Mouse (Mus musculus) right cerebral cortex, postnatal 36 days (tissue): Measurements from ENCODE around the gene Snx29.
"Not testable (repeated sequence)": the region's sequence is repeated elsewhere in the genome, so short reads cannot be mapped to it uniquely, and the experiment has no call there.

Experiments
- DNase-seq, 2 experiments: peaks; one replicate each; pipeline ENCODE4 v3.0.0; 2022; ENCODE audit warnings: low spot score in 2 of 2, mixed read lengths in 1 of 2

Gene Snx29

DNA sequence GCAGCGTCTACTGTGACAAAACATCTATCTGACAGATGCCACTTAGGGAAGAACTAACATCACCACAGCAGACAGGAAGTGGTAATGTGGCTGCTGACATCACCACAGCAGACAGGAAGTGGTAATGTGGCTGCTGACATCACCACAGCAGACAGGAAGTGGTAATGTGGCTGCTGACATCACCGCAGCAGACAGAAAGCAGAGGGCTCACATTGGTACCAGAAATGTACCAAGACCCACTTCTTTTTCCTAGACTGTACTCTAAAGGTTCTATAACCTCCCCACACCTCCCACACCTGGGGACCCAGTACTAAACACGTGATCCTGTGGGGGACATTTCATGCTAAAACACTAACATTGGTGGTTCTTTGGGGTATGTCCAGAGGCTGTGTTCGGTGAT lies 126.0 kb downstream of the Snx29 start:
- DNase-seq, result not testable (repeated sequence)

DNA sequence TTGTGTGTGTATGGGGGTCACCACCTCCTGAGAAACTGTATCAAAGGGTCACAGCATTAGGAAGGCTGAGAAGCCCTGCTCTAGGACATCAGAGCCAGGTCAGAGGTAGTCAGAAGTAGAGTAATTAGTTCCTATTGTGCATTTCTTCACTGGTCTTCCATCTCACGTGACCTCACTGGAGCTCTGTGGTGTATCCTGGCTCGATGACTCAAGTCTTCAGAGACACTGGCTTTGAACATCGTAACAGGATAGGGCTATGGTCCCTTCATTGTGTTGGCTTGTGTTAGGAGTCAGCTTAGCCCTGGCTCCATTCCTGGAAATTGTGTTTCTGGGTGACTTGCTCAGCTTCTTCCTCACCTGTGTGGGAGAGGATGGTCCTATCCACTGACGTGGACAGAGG lies 126.6 kb downstream of the Snx29 start:
- no peak for DNase-seq

GRCm38 (mm10) chr16:11450626-11451025 lies 127.9 kb downstream of the Snx29 start:
- DNase-seq, result no peak

DNA sequence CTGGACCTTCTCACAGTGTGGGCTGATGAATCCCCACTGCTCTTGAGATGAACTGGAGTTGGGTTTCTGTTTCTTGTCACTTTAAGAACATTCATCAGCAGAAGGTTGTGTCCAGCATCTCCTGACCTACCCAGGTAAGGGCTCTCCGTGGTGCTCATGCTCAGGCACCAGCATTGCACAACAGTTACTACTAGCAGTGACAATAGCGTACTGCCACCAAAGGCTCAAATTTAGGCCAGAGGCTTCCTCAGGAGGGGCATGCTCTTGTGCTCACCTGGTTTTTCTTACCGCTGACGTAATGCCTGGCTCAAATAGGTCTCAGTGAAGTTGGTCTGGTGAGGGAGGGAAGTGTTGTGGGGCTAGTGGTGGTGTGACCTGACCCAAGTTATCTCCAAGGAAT lies 132.2 kb downstream of the Snx29 start:
- no peak for DNase-seq

- DNase-seq, result no peak
Observed at GRCm38 (mm10) chr16:11455545-11456140, 132.9 kb downstream of the Snx29 start.

GRCm38 (mm10) chr16:11456141-11456645 lies 133.5 kb downstream of the Snx29 start:
- peak in 1 of 2 experiments; percentile 36 for DNase-seq

DNA sequence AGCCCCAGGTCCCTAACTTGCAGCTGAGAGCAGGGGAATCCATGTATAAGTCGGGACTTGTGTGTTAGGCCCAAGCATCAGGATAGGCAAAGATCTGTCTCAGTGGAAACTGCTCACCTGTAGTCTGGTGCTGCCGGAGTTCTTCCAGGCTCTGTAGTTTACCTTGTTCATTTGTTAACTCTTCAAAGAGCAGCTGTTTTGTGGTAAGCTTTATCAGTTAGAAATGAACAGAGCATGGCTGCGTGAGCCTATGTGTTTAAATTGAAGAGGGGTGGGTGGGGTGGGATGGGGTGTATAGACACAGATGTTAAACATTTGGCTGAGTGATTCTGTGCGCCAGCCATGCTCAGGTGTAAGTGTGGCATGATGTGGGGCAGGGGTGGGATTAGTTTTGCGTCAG lies 134.4 kb downstream of the Snx29 start:
- no peak for DNase-seq

DNA sequence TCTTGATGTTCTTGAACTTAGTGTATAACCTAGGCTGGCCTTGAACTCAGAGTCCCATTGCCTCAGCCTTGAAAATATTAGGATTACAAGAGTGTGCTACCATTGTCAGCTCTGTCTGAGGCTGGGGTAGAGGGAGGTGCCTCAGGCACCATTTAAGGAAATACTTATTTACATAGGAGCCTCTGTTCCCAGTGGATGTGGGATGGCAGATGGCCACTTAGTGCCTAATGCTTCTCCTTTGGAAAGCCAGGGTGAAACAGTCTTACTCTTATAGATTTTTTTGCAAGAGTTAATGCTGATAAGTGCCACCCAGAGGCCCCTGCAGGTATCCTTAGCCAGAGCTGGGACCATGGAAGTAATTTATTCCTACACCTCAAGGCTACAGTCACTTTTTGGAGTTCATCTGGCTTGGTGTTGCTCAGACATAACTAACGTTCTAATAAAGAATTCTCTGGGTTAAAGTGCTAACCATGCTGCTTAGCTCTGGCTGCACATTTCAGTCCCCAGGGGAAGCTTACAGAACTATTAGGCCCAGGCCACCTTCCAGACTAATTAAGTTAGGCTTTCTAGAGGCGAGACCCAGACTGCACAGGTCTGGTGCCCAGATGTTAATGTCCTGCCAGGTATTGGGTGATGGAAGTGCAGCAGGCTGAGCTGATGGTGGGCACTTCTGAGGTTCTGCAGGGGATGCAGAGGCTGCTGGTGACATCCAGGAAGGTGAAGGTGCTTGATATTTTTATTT lies 135.1 kb downstream of the Snx29 start:
- DNase-seq, result no peak

- no peak for DNase-seq
Observed at GRCm38 (mm10) chr16:11460210-11460609, 137.5 kb downstream of the Snx29 start.

DNA sequence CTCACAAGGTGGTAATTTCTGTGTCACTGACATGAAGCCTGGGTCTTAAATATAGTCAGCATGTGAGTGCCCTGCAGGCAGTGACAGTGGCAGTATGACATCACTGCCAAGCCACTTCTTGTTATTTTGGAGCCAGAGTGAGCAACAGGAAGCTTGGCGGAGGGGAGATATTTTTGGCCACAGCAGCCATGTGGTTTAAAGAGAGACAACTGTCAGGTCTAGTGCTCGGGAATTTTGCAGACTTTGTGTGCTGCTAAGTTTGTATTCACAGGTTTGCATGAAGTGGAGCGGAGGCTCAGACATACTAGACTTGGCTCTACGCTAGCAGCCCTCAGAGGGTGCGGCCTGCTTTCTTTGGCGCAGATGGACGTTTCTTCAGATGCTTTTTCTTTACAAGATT lies 138.9 kb downstream of the Snx29 start:
- peak; percentile 68 to 89 for DNase-seq

DNA sequence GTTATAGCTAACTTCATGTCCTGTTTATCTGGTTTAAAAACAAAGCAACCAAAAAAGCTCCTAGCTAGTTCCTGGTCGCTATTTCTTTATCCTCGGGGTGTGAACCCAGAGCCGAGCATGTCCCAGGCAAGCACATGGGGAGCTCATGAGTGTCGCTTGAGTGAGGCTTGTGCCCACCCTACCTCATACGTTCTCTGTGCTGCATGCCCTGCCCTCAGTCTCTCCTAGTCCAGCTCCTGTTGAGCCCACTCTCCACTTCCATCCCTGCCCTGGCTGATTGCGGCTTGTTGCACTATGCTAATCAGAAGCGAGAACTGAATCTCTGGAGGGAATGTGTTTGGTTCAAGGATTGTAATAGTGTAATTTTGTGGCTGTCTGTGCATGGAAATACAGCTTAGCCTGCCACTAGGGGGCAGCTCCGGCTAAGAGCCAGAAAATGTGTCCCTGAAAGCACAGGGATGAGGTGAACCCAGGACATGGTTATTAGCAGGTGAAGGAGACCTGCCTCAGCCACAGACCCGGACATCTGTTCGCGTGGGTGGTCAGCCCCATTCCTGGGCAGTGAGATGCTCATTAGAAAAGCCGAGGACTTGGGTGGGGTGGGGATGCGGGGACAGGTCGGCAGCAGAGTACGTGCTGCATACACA lies 145.9 kb downstream of the Snx29 start:
- peak; percentile 50 to 68 for DNase-seq

DNA sequence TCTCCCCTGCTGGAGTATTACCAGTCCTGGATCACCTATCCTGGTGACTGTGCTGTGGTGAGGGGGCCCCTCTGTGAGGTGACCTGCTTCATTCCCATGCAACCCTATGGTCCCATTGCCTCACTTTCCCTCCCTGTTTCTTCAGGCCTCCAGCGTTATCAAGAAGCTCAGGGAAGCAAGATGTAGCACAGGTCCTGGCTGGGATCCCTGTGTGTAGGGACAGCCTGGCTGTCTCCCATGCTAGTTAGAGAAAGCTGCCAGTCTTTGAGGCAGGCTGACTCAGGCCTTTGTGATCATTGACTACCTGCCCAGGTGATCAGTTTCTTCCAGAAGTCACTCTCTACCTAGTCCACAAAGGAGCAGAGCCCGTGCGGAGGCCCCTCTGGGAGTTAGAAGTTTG lies 146.8 kb downstream of the Snx29 start:
- DNase-seq, result no peak

DNA sequence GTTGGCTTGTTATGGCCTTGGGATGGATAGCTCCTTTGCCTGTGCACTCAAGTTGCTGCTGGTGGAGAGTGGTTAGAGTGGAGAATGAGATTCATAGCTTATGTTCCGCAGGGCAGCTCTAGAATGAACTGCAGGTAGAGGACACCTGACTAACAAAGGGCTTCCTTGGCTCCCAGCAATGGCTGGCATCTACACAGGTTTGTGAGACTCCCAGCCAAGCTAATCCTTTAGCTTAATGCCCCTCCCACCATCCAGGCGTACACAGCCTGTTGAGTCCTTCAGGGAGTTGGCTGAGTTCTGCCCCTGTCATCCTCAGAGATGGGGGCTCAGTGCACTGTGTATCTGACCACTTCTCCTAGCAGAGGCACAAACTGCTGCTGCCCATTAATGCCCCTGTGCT lies 148.5 kb downstream of the Snx29 start:
- no peak for DNase-seq

DNA sequence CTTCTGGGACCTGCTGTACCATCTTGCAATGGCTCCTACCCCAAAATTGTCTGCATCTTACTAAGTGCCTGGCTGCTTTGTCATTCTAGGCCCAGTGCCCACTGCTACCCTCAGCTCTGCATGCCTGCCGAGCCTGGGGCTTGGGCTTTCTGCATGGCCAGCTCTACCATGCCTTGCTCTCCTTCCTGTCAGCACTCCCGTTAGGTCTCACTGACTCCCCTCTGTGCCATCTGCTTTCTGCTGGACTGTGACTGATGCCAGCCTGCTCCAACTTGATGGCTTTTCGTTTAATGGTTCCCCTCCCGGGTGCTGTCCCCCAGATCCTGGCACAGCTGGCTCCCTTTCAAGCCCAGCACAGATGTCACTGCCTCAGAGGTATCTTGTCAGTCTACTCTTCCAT lies 150.1 kb downstream of the Snx29 start:
- DNase-seq, result no peak

- DNase-seq, result no peak
Observed at GRCm38 (mm10) chr16:11473474-11473873, 150.8 kb downstream of the Snx29 start.

- no peak for DNase-seq
Observed at GRCm38 (mm10) chr16:11473893-11474505, 151.3 kb downstream of the Snx29 start.

GRCm38 (mm10) chr16:11475137-11475943 lies 152.6 kb downstream of the Snx29 start:
- DNase-seq, result no peak

DNA sequence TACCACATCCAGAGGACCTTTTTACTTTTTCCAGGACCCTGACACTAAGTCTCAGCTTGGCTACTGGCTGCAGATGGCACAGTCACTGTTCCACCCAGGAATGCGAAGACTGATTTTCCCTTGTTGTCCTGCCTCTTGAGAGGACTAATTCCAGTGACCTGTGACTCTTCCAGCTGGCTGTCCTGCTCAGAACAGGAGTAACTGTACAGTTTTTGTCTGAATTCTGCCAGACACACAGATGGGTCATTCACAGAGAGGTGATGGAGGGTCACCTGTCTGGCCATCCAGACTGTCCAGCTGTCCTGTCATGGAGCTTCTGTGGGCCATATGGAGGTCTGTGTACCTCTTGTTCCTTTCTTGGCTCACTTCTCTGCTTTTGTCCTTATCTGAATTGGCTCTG lies 153.6 kb downstream of the Snx29 start:
- no peak for DNase-seq

GRCm38 (mm10) chr16:11476968-11477367 lies 154.3 kb downstream of the Snx29 start:
- no peak for DNase-seq

DNA sequence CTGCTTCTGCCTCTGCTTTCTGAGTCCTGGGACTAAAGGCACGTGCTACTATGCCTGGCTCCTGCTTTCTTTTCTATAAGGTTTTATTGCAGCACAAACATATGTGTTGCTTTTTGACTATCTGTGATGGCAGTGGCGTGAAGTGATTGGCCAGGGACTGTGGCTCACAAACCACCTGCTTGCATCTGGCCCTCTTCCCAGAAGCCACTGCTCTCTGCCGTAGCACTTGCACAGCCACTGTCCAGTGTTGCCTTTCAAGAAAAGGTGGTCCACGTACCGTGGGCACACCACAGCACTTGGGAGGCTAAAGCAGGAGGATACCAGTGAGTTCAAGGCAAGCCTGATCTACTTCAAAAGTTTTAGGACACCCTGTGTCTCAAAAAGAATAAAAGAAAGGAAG lies 154.9 kb downstream of the Snx29 start:
- no peak for DNase-seq

DNA sequence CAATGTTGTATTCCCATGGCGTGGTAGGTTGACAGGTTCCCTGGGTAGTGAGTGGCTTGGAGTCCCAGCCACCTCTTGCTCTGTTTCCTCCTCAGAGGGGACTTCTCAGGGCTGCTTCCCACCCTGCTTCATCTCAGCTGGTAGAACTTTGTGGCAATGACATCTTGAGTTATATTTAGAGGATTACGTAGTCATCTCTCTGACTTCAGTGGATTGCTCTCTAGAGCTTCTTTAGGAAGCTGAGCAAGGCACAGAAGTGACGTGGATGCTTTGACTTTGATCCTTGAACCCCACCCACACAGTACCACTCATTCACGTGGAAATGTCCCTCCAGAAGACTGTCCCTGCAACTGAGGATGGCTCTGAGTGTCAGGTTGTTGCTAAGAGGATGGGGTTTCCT lies 156.9 kb downstream of the Snx29 start:
- DNase-seq, result no peak

DNA sequence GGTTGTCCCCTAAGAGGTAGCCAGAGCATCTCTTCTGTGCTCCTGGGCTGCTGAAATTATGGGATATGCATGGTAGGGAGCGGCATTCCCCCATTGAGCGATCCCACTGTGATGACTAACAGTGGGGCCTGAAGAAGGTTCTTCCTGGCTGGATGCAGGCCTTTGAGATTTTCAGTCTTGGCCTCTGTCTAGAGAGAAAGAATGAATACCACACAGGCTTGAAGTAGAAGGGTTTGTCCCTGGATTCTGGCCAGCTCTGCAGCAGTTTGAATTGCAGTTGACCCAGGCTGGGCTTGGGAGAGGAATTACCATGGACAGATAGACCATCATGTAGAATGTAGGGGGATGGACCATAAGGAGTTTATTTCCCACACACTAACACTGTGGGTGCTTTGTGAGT lies 159.5 kb downstream of the Snx29 start:
- no peak for DNase-seq
